Mouse (Mus musculus): ENCODE data around the gene Kat2a. TPM values are rescaled to one million over a fixed set of nuclear protein-coding genes. Genes with fewer than 3 reads are reported as not detected.

The Kat2a gene
- polyA plus RNA-seq, 1 experiment from 2014 or later: 50.6 TPM

- ATAC-seq (ENCODE audit: low read depth): no peak
- 32% methylated on average over 19 of the region's 19 CpGs for WGBS
- H3K4me3 ChIP-seq (ENCODE audit: low read depth, low read length): no peak overlapping the region
Measured at GRCm38 (mm10) chr11:100702081-100702851, 10.0 kb downstream of the Kat2a start.

DNA sequence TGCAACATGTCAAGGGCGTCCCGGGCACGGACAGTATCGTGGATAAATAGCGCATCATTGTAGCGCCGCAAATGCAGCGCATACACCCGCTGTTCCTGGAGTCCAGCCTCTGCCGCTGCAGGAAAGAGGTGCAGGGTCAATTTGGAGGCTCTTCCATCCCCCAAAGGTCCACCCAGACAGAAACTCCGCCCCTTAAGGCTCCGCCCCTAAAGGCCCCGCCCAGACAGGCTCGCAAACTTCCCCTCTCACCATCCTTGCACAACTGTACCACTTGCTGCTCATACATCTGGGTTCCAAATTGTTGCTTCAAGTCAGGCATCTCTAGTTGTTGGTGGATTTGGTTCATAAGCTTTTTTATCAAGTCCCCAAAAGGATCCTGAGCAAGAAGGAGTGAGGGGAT is 11.0 kb downstream of the Kat2a start:
- 0 out of 2 replicates have a peak overlapping the region, but pooled peaks have one; percentile 9 for H3K9ac ChIP-seq (ENCODE audit: low read depth, low read length)
- 5% methylated on average over 14 of the region's 14 CpGs for WGBS
- peak overlapping the region; percentile 33 for H3K4me3 ChIP-seq (ENCODE audit: low read depth, low read length)
- H3K4me1 ChIP-seq (ENCODE audit: control insufficient read depth, insufficient read depth, low read length): 0 out of 2 replicates have a peak, but pooled peaks cover 3% of the 10 kb centered on the region
- no peaks in the 10 kb centered on the region for H3K27me3 ChIP-seq (replicated peaks; ENCODE audit: control insufficient read depth, insufficient read depth, low read length)
- peaks cover 21% of the 10 kb centered on the region; the same call in 1 of the 2 replicates for H3K36me3 ChIP-seq (ENCODE audit: control insufficient read depth, insufficient read depth, low read length)
- peak; percentile 27; the same call in 1 of the 2 replicates for ATAC-seq (ENCODE audit: low read depth)
- H3K27ac ChIP-seq (replicated peaks; ENCODE audit: low read depth, low read length): no peak overlapping the region
- H3K4me2 ChIP-seq (ENCODE audit: low read depth, low read length): peak overlapping the region; percentile 51
- DNase-seq (ENCODE audit: low spot score): peak; percentile 40
- no peaks in the 10 kb centered on the region for H3K9me3 ChIP-seq (ENCODE audit: control insufficient read depth, low read length)

More at GRCm38 (mm10) chr11:100702081-100702851, 10.0 kb downstream of the Kat2a start:
- Histone ChIP-seq H3K36me3 (ENCODE audit: control insufficient read depth, insufficient read depth, low read length) (peaks cover 30% of the 10 kb centered on the region; the same call in 1 of the 2 replicates), H3K9ac (ENCODE audit: low read depth, low read length) (no peak overlapping the region; the same call in 1 of the 2 replicates), H3K9me3 (ENCODE audit: control insufficient read depth, low read length) (no peaks in the 10 kb centered on the region), H3K4me1 (ENCODE audit: control insufficient read depth, insufficient read depth, low read length) (0 out of 2 replicates have a peak, but pooled peaks cover 3% of the 10 kb centered on the region), H3K27me3 (replicated peaks; ENCODE audit: control insufficient read depth, insufficient read depth, low read length) (no peaks in the 10 kb centered on the region), H3K27ac (replicated peaks; ENCODE audit: low read depth, low read length) (no peak overlapping the region), H3K4me2 (ENCODE audit: low read depth, low read length) (peak overlapping the region; percentile 35)
- DNase-seq (ENCODE audit: low spot score): peak; percentile 91

DNA sequence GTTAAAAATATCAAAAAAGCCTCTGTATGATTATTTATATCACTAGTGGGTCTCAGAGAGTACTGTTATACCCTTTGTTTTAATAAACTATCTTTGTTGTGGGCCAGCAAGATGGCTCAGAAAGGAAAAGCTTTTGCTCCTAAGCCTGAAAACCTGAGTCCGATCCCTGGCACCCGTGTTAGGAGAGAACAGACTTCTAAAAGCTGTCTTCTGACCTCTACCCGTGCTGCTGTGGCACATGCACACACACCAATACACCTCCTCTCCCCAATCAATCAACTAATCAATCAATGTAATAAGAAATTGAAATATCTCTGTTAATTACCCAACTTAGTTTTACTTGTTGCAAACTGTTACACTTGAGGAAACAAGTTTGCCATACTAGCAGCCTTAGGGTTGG is 11.6 kb downstream of the Kat2a start:
- Histone ChIP-seq H3K4me1 (ENCODE audit: control insufficient read depth, insufficient read depth, low read length) (0 out of 2 replicates have a peak, but pooled peaks cover 3% of the 10 kb centered on the region), H3K4me2 (ENCODE audit: low read depth, low read length) (peak overlapping the region; percentile 51), H3K27ac (replicated peaks; ENCODE audit: low read depth, low read length) (no peak overlapping the region), H3K4me3 (ENCODE audit: low read depth, low read length) (peak overlapping the region; percentile 33; the same call in 1 of the 2 replicates), H3K9me3 (ENCODE audit: control insufficient read depth, low read length) (no peaks in the 10 kb centered on the region), H3K9ac (ENCODE audit: low read depth, low read length) (no peak overlapping the region), H3K36me3 (ENCODE audit: control insufficient read depth, insufficient read depth, low read length) (peaks cover 15% of the 10 kb centered on the region; the same call in 1 of the 2 replicates), H3K27me3 (replicated peaks; ENCODE audit: control insufficient read depth, insufficient read depth, low read length) (no peaks in the 10 kb centered on the region)
- DNase-seq (ENCODE audit: low spot score) (no peak), ATAC-seq (ENCODE audit: low read depth) (no peak)
- WGBS: 82% methylated on average over 3 of the region's 3 CpGs

DNA sequence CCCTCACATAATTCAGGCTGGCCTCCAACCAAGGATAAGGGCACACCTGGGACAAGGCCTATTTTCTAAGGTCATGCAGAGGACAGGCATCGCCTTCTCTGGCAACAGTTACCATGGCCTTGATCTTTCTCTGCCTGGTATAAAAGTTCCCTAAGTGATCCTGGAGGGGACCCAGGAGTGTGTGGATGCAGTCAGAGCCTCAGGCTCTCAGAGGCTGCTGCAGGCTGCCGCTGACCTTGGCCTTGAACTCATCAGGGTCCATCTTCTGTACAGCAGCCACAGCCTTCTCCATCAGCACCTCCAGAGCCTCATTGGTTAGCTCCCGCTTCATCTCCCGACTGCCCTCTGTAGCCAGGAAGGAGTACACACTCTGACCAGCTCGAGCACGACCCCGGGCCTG is 14.3 kb downstream of the Kat2a start:
- ATAC-seq (ENCODE audit: low read depth) (no peak), DNase-seq (ENCODE audit: low spot score) (no peak)
- Histone ChIP-seq H3K9me3 (ENCODE audit: control insufficient read depth, low read length) (no peaks in the 10 kb centered on the region), H3K36me3 (ENCODE audit: control insufficient read depth, insufficient read depth, low read length) (no peaks in the 10 kb centered on the region), H3K4me3 (ENCODE audit: low read depth, low read length) (no peak overlapping the region), H3K4me2 (ENCODE audit: low read depth, low read length) (no peak overlapping the region), H3K4me1 (ENCODE audit: control insufficient read depth, insufficient read depth, low read length) (0 out of 2 replicates have a peak, but pooled peaks cover 3% of the 10 kb centered on the region), H3K27ac (replicated peaks; ENCODE audit: low read depth, low read length) (no peak overlapping the region), H3K27me3 (replicated peaks; ENCODE audit: control insufficient read depth, insufficient read depth, low read length) (peaks cover under 1% of the 10 kb centered on the region; the same call in 1 of the 2 replicates), H3K9ac (ENCODE audit: low read depth, low read length) (no peak overlapping the region; the same call in 1 of the 2 replicates)
- WGBS: 62% methylated on average over 7 of the region's 7 CpGs

GRCm38 (mm10) chr11:100694926-100695325 is 17.3 kb downstream of the Kat2a start:
- Histone ChIP-seq H3K36me3 (ENCODE audit: control insufficient read depth, insufficient read depth, low read length) (no peaks in the 10 kb centered on the region), H3K27ac (replicated peaks; ENCODE audit: low read depth, low read length) (no peak overlapping the region), H3K4me3 (ENCODE audit: low read depth, low read length) (no peak overlapping the region), H3K4me2 (ENCODE audit: low read depth, low read length) (no peak overlapping the region), H3K9ac (ENCODE audit: low read depth, low read length) (no peak overlapping the region), H3K4me1 (ENCODE audit: control insufficient read depth, insufficient read depth, low read length) (0 out of 2 replicates have a peak, but pooled peaks cover 4% of the 10 kb centered on the region), H3K27me3 (replicated peaks; ENCODE audit: control insufficient read depth, insufficient read depth, low read length) (peaks cover 22% of the 10 kb centered on the region; the same call in 1 of the 2 replicates), H3K9me3 (ENCODE audit: control insufficient read depth, low read length) (no peaks in the 10 kb centered on the region)
- peak; percentile 70; the same call in 1 of the 2 replicates for ATAC-seq (ENCODE audit: low read depth)
- no peak for DNase-seq (ENCODE audit: low spot score)
- WGBS: 24% methylated on average over 5 of the region's 5 CpGs

DNA sequence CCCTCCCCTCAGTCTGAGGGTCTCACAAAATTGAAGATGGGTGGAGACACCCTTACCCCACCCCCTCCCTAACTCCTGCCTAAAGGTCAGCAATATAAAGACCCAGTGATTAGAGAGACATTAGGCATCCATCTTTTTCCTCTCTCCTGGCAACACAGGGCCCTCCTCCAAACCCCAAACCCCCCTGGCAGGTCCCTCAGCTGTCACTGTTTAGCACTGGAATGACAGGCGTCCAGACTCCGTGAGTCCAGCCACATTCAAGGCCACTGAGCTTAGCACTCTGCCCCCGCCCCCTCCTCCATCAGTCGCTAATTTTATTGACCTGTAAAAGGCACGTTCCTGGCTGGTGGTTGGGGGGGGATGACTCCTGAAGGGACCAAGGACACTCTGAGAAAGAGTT is 19.1 kb downstream of the Kat2a start:
- no peak overlapping the region for H3K4me3 ChIP-seq (ENCODE audit: low read depth, low read length)
- DNase-seq (ENCODE audit: low spot score) (no peak), ATAC-seq (ENCODE audit: low read depth) (no peak)
- no peak overlapping the region for H3K9ac ChIP-seq (ENCODE audit: low read depth, low read length)
- H3K4me2 ChIP-seq (ENCODE audit: low read depth, low read length): no peak overlapping the region
- H3K9me3 ChIP-seq (ENCODE audit: control insufficient read depth, low read length): no peaks in the 10 kb centered on the region
- H3K4me1 ChIP-seq (ENCODE audit: control insufficient read depth, insufficient read depth, low read length): 0 out of 2 replicates have a peak, but pooled peaks cover 4% of the 10 kb centered on the region
- H3K27ac ChIP-seq (replicated peaks; ENCODE audit: low read depth, low read length): no peak overlapping the region
- WGBS: 26% methylated on average over 5 of the region's 5 CpGs
- no peaks in the 10 kb centered on the region for H3K36me3 ChIP-seq (ENCODE audit: control insufficient read depth, insufficient read depth, low read length)
- H3K27me3 ChIP-seq (replicated peaks; ENCODE audit: control insufficient read depth, insufficient read depth, low read length): peaks cover 22% of the 10 kb centered on the region; the same call in 1 of the 2 replicates

GRCm38 (mm10) chr11:100692164-100692616 is 20.1 kb downstream of the Kat2a start, which contains the start of gene Zfp385c:
Gene Zfp385c (minus strand): TSS chr11:100692455.
- 0 out of 2 replicates have a peak, but pooled peaks cover 4% of the 10 kb centered on the region for H3K4me1 ChIP-seq (ENCODE audit: control insufficient read depth, insufficient read depth, low read length)
- no peak for ATAC-seq (ENCODE audit: low read depth)
- H3K9ac ChIP-seq (ENCODE audit: low read depth, low read length): peak within 1 kb of the TSS; percentile 50
- H3K4me2 ChIP-seq (ENCODE audit: low read depth, low read length): peak within 1 kb of the TSS; percentile 63
- no peaks in the 10 kb centered on the region for H3K9me3 ChIP-seq (ENCODE audit: control insufficient read depth, low read length)
- no peak within 1 kb of the TSS for H3K27ac ChIP-seq (replicated peaks; ENCODE audit: low read depth, low read length)
- 1% methylated on average over 22 of the region's 23 CpGs for WGBS
- peak within 1 kb of the TSS; percentile 39 for H3K4me3 ChIP-seq (ENCODE audit: low read depth, low read length)
- peaks cover 22% of the 10 kb centered on the region; the same call in 1 of the 2 replicates for H3K27me3 ChIP-seq (replicated peaks; ENCODE audit: control insufficient read depth, insufficient read depth, low read length)
- H3K36me3 ChIP-seq (ENCODE audit: control insufficient read depth, insufficient read depth, low read length): no peaks in the 10 kb centered on the region
- DNase-seq (ENCODE audit: low spot score): no peak

- no peaks in the 10 kb centered on the region for H3K9me3 ChIP-seq (ENCODE audit: control insufficient read depth, low read length)
- no peak for DNase-seq (ENCODE audit: low spot score)
- WGBS: 60% methylated on average over 7 of the region's 7 CpGs
Measured at GRCm38 (mm10) chr11:100690389-100690788, 21.9 kb downstream of the Kat2a start.

More at GRCm38 (mm10) chr11:100690389-100690788, 21.9 kb downstream of the Kat2a start:
- Histone ChIP-seq H3K27me3 (replicated peaks; ENCODE audit: control insufficient read depth, insufficient read depth, low read length) (peaks cover 22% of the 10 kb centered on the region; the same call in 1 of the 2 replicates), H3K9ac (ENCODE audit: low read depth, low read length) (no peak overlapping the region), H3K4me2 (ENCODE audit: low read depth, low read length) (no peak overlapping the region), H3K4me1 (ENCODE audit: control insufficient read depth, insufficient read depth, low read length) (0 out of 2 replicates have a peak, but pooled peaks cover 4% of the 10 kb centered on the region), H3K4me3 (ENCODE audit: low read depth, low read length) (no peak overlapping the region), H3K36me3 (ENCODE audit: control insufficient read depth, insufficient read depth, low read length) (no peaks in the 10 kb centered on the region), H3K27ac (replicated peaks; ENCODE audit: low read depth, low read length) (no peak overlapping the region)
- ATAC-seq (ENCODE audit: low read depth): no peak

All from embryonic facial prominence, embryonic 14.5 days (tissue).